Mouse (Mus musculus): ENCODE measurements around the gene Smurf2.
A peak's percentile ranks its signal among the peaks of the same experiment; 100 is the strongest.

The Smurf2 gene

GRCm38 (mm10) chr11:106920551-106921379 lies at the start of gene Smurf2:
Gene Smurf2 (minus strand): TSS chr11:106920715.
- DNase-seq (ENCODE audit: low read depth, low spot score) = peak; percentile 82

- DNase-seq (ENCODE audit: low read depth, low spot score) = no peak
Measured at GRCm38 (mm10) chr11:106969798-106970197, 49.3 kb upstream of the Smurf2 start.

DNA sequence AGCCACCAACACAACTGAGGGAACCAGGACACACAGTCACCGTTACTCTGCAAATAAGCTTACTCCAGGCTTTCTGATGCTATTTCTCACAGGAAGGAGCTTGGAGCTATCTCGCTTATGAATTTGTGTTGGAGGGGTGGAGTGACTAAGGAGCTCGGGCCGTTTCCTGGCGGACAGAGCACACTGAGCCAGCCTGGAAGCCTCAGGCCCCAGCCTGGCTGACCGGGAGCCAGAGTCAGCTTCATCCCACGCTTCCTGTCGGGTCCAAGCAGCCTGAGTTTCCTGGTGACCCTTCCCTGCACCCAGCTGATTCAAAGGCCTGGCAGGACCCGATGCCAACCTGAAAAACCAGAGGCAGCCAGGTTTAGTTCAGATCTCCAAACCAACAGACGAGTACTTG lies 47.1 kb upstream of the Smurf2 start:
- no peak for DNase-seq (ENCODE audit: low read depth, low spot score)

GRCm38 (mm10) chr11:106965881-106966280 lies 45.4 kb upstream of the Smurf2 start:
- peak; percentile 46 for DNase-seq (ENCODE audit: low read depth, low spot score)

DNA sequence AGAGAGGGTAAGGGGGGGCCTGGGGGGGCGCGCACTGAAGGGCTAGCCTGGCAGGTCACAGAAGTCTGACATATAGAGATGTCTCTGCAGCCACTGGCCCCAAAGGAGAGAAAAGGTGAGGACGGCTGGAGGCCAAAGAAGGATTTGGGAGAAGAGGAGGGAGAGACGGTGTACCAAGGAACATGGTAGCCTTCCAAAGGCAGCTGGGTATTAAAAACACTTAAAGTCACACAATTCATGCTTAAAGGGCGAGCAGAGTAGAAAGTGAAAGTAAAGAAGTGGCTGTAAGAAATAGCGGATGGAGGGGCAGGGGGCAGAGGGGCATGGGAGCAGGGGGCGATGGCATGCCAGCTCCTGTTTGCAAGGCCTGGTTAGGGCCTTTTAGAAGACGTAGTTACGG lies 41.8 kb upstream of the Smurf2 start:
- DNase-seq (ENCODE audit: low read depth, low spot score) = no peak

DNA sequence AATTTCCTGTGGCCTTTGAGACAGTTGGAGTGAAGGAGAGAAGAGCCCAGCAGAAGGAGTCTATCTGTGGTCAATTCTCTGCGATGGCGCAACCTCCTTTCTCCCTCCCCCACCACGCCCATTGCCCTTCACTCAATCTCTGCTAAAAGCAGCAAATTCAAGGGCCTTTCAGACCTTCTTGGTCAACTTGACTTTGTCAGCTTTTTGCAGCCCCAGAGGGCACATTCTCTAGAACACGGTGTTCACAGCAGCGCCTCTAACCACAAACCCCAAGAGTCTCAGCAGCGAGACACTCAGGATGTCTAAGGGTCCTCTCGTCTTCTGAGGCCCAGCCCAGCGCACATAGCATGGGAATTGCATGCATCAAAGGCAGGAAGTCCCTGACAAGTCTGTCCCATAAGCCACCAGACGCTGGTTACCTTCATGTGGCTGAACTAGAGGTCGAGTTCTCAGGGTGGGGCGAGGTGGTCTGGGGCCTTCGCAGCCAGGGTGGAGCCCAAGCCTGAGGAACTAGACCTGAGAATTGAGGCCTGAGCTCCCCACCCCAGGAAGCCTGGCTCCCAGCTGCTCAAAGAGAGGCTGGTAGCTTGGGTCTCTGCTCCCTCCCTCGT lies 41.1 kb upstream of the Smurf2 start:
- no peak for DNase-seq (ENCODE audit: low read depth, low spot score)

- DNase-seq (ENCODE audit: low read depth, low spot score) = no peak
Measured at GRCm38 (mm10) chr11:106959121-106959520, 38.6 kb upstream of the Smurf2 start.

DNA sequence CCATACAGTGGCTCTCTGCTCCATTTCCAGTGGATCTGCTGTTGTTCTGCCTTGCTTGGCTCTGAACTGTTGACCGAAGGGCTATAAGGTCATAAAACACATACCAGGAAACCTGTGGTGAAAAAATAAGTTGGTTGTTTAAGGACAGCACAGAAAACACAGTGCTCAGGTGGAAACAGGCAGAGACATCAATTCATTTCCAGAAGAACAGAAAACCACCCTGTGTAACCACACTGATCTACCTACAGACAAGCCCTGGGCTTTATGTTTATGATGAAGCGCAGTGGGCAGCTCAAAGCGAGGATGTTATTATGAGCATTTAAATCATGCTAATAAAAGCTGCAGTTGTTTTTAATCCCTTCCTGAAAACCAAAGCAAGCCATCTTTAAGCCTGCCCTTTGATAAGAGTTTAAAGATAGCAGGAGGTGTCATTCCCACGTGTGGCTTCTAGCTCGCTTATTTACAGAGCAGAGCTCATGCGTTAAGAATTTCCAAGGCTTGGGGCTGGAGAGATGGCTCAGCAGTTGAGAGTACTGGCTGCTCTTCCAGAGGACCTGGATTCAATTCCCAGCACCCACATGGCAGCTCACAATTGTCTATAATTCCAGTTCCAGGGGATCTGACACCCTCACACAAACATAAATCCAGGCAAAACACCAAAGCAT lies 38.0 kb upstream of the Smurf2 start:
- DNase-seq (ENCODE audit: low read depth, low spot score) = no peak

- no peak for DNase-seq (ENCODE audit: low read depth, low spot score)
Measured at GRCm38 (mm10) chr11:106957271-106957980, 36.9 kb upstream of the Smurf2 start.

DNA sequence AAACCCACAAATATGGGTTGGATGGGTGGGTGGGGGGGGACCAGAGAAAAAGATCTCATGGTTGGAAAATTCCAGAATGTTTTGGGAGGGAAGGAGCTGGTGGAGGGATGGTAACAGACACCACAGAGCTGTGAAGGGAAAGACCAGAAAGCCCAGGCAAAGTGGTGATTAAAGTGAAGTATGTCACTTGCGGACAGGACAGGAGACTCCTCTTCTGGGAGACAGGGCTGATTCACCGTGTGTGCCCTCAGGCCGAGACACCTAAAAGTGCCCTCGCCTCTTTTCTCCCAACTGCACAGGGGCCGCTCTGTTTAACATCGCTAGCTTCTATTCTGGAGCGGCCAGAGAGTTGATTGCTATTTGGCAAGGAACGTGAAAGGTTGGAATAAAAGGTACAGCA lies 34.1 kb upstream of the Smurf2 start:
- DNase-seq (ENCODE audit: low read depth, low spot score) = no peak

- DNase-seq (ENCODE audit: low read depth, low spot score) = no peak
Measured at GRCm38 (mm10) chr11:106954116-106954515, 33.6 kb upstream of the Smurf2 start.

- DNase-seq (ENCODE audit: low read depth, low spot score) = no peak
Measured at GRCm38 (mm10) chr11:106937306-106937705, 16.8 kb upstream of the Smurf2 start.

DNA sequence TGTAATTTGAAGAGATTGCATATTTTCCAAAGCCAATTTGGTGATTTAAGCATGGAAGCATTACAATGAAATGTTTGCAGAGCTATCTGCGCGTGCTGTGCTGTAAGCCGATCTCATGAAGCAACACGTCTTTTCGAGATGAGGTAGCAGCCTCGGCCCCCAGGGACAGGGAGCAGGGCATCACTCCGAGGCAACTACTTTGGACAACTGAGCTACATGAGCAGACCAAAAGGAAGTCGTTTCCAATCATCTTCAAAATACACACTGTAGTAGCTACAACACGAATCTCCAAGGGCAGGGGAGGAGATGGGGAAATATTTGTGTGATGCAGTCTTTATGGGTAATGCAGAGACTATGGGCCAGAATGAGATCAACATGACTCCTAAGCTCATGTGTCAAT lies 9.9 kb upstream of the Smurf2 start:
- no peak for DNase-seq (ENCODE audit: low read depth, low spot score)

DNA sequence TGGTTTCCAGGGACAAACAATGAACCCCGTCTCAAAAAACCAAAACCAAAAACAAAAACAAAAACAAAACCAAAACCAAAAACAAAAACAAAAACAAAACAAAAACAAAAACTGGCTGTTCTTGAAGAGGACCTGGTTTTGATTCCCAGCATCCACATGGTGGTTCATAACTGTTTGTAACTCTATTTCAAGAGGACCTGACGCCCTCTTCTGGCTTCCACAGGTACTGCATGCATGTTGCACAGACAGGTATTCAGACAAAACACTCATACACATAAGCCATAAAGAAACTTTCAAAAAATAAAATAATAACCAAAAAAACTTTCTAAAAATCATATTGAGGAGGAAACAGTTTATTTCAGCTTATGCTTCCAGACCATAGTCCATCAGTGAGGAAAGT lies 8.4 kb upstream of the Smurf2 start:
- DNase-seq (ENCODE audit: low read depth, low spot score) = peak; percentile 58

GRCm38 (mm10) chr11:106927950-106928349 lies 7.4 kb upstream of the Smurf2 start:
- DNase-seq (ENCODE audit: low read depth, low spot score) = no peak

- DNase-seq (ENCODE audit: low read depth, low spot score) = no peak
Measured at GRCm38 (mm10) chr11:106927226-106927625, 6.7 kb upstream of the Smurf2 start.

DNA sequence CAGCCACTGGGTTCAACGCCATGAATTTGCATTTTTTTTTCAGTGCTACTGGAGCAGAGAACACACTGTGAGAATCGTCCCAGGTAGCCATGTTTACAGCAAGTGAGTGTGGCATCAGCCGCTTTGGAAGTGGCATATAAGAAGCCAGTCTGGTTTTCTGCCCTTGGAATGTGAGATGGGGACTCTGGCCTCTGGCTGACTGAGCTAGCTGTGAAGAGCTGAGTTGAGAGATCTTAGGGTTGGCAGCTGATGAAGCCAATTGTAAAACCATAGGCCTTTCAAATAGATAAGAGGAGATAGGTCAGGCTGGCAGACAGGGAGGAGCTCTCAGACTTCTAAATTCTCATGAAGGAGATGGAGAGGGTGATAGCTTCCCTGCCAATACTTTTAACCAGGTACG lies 6.2 kb upstream of the Smurf2 start:
- DNase-seq (ENCODE audit: low read depth, low spot score) = no peak

DNA sequence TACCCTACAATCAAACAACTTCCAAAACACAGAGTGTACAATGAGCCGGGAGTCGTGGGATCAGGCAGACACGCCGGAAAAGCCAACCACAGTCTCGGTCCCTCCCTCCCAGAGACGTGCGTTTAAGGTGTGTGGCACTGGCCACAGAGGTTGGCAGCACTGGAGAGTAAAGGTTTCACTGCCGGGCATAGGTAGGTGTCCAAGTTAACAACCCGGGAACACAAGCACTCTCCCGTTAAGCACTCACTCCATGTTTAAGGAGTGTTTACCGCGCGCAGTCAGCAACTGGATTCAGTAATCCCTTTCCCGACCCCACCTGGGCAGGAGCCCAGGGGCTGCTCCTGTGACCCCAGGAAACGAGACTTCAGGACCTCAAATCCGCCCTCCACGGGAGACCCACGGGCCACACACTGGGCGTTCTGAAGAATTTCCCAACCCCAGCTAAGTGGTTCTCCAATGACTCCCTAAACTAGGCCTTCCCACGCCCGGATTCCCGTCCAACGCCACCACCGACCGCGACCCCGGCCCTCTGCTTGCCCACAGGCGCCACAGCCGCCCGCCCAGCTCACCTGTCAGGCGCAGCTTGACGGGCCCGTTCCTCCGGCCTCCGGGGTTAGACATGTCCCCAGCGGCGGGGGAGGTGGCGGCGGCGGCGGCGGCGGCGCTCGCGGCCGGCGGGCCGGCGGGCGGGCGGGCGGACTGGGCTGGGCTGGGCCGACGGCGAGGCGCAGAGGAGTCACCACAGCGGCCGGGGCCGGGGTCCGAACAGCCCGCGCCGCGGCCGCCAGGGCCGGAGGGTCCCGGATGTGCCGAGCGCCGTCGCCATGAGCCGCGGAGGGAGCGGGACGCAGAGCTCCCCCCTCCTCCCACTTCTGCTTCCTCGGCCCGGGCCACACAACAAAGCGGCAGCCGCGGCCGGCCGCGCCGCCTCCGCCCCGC lies 634 bp downstream of the Smurf2 start:
- DNase-seq (ENCODE audit: low read depth, low spot score) = peak; percentile 55

- no peak for DNase-seq (ENCODE audit: low read depth, low spot score)
Measured at GRCm38 (mm10) chr11:106918901-106919300, 1.6 kb downstream of the Smurf2 start.

- peak; percentile 30 for DNase-seq (ENCODE audit: low read depth, low spot score)
Measured at GRCm38 (mm10) chr11:106911257-106911656, 9.3 kb downstream of the Smurf2 start.

- no peak for DNase-seq (ENCODE audit: low read depth, low spot score)
Measured at GRCm38 (mm10) chr11:106908016-106908415, 12.5 kb downstream of the Smurf2 start.
